Mouse (Mus musculus): ENCODE data around the gene Dock4. TPM values are rescaled to one million over a fixed set of nuclear protein-coding genes. Genes with fewer than 3 reads are reported as not detected.

Dock4 gene
- polyA plus RNA-seq, 1 experiment: 2.3 TPM

- TF ChIP-seq POLR2A (IDR thresholded peaks at IDR 0.05; ENCODE audit: control insufficient read depth, extremely low read depth, insufficient read depth, low read length, poor library complexity): no peak
- TF ChIP-seq CTCF (IDR thresholded peaks at IDR 0.05; ENCODE audit: borderline replicate concordance, control insufficient read depth, extremely low read depth, insufficient read depth, low read length, poor library complexity): no peak
- no peak overlapping the region for H3K27ac ChIP-seq (ENCODE audit: control insufficient read depth, insufficient read depth, low read length)
- WGBS: 95% methylated on average over 4 of the region's 4 CpGs
- H3K36me3 ChIP-seq (ENCODE audit: control insufficient read depth, insufficient read depth, low read length): no peaks in the 10 kb centered on the region
- DNase-seq: no peak
- no peaks in the 10 kb centered on the region for H3K27me3 ChIP-seq (ENCODE audit: control insufficient read depth, insufficient read depth, low read length)
- H3K4me3 ChIP-seq (ENCODE audit: control insufficient read depth, insufficient read depth, low read length): no peak overlapping the region
- H3K4me1 ChIP-seq (replicated peaks; ENCODE audit: control insufficient read depth, insufficient read depth, low read length): no peaks in the 10 kb centered on the region
Measured at GRCm38 (mm10) chr12:40568365-40568885, 122.7 kb downstream of the Dock4 start.

- H3K27ac ChIP-seq (ENCODE audit: control insufficient read depth, insufficient read depth, low read length): no peak overlapping the region
- DNase-seq: no peak
- no peak overlapping the region for H3K4me3 ChIP-seq (ENCODE audit: control insufficient read depth, insufficient read depth, low read length)
- no peaks in the 10 kb centered on the region for H3K4me1 ChIP-seq (replicated peaks; ENCODE audit: control insufficient read depth, insufficient read depth, low read length)
- H3K27me3 ChIP-seq (ENCODE audit: control insufficient read depth, insufficient read depth, low read length): no peaks in the 10 kb centered on the region
- no peak for TF ChIP-seq POLR2A (IDR thresholded peaks at IDR 0.05; ENCODE audit: control insufficient read depth, extremely low read depth, insufficient read depth, low read length, poor library complexity)
- no peak for TF ChIP-seq CTCF (IDR thresholded peaks at IDR 0.05; ENCODE audit: borderline replicate concordance, control insufficient read depth, extremely low read depth, insufficient read depth, low read length, poor library complexity)
- H3K36me3 ChIP-seq (ENCODE audit: control insufficient read depth, insufficient read depth, low read length): no peaks in the 10 kb centered on the region
- 76% methylated on average over 9 of the region's 9 CpGs for WGBS
Measured at GRCm38 (mm10) chr12:40568971-40569968, 123.5 kb downstream of the Dock4 start.

GRCm38 (mm10) chr12:40570250-40570649 is 124.5 kb downstream of the Dock4 start:
- no peaks in the 10 kb centered on the region for H3K4me1 ChIP-seq (replicated peaks; ENCODE audit: control insufficient read depth, insufficient read depth, low read length)
- no peaks in the 10 kb centered on the region for H3K36me3 ChIP-seq (ENCODE audit: control insufficient read depth, insufficient read depth, low read length)
- TF ChIP-seq POLR2A (IDR thresholded peaks at IDR 0.05; ENCODE audit: control insufficient read depth, extremely low read depth, insufficient read depth, low read length, poor library complexity) (no peak), CTCF (IDR thresholded peaks at IDR 0.05; ENCODE audit: borderline replicate concordance, control insufficient read depth, extremely low read depth, insufficient read depth, low read length, poor library complexity) (no peak)
- WGBS: 89% methylated on average over 1 of the region's 1 CpGs
- H3K27me3 ChIP-seq (ENCODE audit: control insufficient read depth, insufficient read depth, low read length): no peaks in the 10 kb centered on the region
- H3K4me3 ChIP-seq (ENCODE audit: control insufficient read depth, insufficient read depth, low read length): no peak overlapping the region
- H3K27ac ChIP-seq (ENCODE audit: control insufficient read depth, insufficient read depth, low read length): no peak overlapping the region
- no peak for DNase-seq

GRCm38 (mm10) chr12:40574051-40574450 is 128.3 kb downstream of the Dock4 start:
- no peaks in the 10 kb centered on the region for H3K27me3 ChIP-seq (ENCODE audit: control insufficient read depth, insufficient read depth, low read length)
- H3K36me3 ChIP-seq (ENCODE audit: control insufficient read depth, insufficient read depth, low read length): no peaks in the 10 kb centered on the region
- 93% methylated on average over 3 of the region's 3 CpGs for WGBS
- no peaks in the 10 kb centered on the region for H3K4me1 ChIP-seq (replicated peaks; ENCODE audit: control insufficient read depth, insufficient read depth, low read length)
- no peak overlapping the region for H3K4me3 ChIP-seq (ENCODE audit: control insufficient read depth, insufficient read depth, low read length)
- DNase-seq: no peak
- TF ChIP-seq POLR2A (IDR thresholded peaks at IDR 0.05; ENCODE audit: control insufficient read depth, extremely low read depth, insufficient read depth, low read length, poor library complexity) (no peak), CTCF (IDR thresholded peaks at IDR 0.05; ENCODE audit: borderline replicate concordance, control insufficient read depth, extremely low read depth, insufficient read depth, low read length, poor library complexity) (no peak)
- H3K27ac ChIP-seq (ENCODE audit: control insufficient read depth, insufficient read depth, low read length): no peak overlapping the region

- Histone ChIP-seq H3K4me3 (ENCODE audit: control insufficient read depth, insufficient read depth, low read length) (no peak overlapping the region), H3K27ac (ENCODE audit: control insufficient read depth, insufficient read depth, low read length) (no peak overlapping the region), H3K36me3 (ENCODE audit: control insufficient read depth, insufficient read depth, low read length) (no peaks in the 10 kb centered on the region), H3K4me1 (replicated peaks; ENCODE audit: control insufficient read depth, insufficient read depth, low read length) (no peaks in the 10 kb centered on the region), H3K27me3 (ENCODE audit: control insufficient read depth, insufficient read depth, low read length) (no peaks in the 10 kb centered on the region)
- 98% methylated on average over 2 of the region's 2 CpGs for WGBS
- TF ChIP-seq CTCF (IDR thresholded peaks at IDR 0.05; ENCODE audit: borderline replicate concordance, control insufficient read depth, extremely low read depth, insufficient read depth, low read length, poor library complexity): no peak
- TF ChIP-seq POLR2A (IDR thresholded peaks at IDR 0.05; ENCODE audit: control insufficient read depth, extremely low read depth, insufficient read depth, low read length, poor library complexity): no peak
- DNase-seq: no peak
Measured at GRCm38 (mm10) chr12:40576749-40577148, 131.0 kb downstream of the Dock4 start.

GRCm38 (mm10) chr12:40580351-40580750 is 134.6 kb downstream of the Dock4 start:
- TF ChIP-seq POLR2A (IDR thresholded peaks at IDR 0.05; ENCODE audit: control insufficient read depth, extremely low read depth, insufficient read depth, low read length, poor library complexity) (no peak), CTCF (IDR thresholded peaks at IDR 0.05; ENCODE audit: borderline replicate concordance, control insufficient read depth, extremely low read depth, insufficient read depth, low read length, poor library complexity) (no peak)
- H3K4me3 ChIP-seq (ENCODE audit: control insufficient read depth, insufficient read depth, low read length): no peak overlapping the region
- no peaks in the 10 kb centered on the region for H3K27me3 ChIP-seq (ENCODE audit: control insufficient read depth, insufficient read depth, low read length)
- no peak overlapping the region for H3K27ac ChIP-seq (ENCODE audit: control insufficient read depth, insufficient read depth, low read length)
- no peaks in the 10 kb centered on the region for H3K36me3 ChIP-seq (ENCODE audit: control insufficient read depth, insufficient read depth, low read length)
- no peaks in the 10 kb centered on the region for H3K4me1 ChIP-seq (replicated peaks; ENCODE audit: control insufficient read depth, insufficient read depth, low read length)
- no peak for DNase-seq
- WGBS: 28% methylated on average over 2 of the region's 2 CpGs
